Mouse (Mus musculus) erythroblast, embryonic 14.5 days (primary cell): ENCODE results near the gene Ints14.

ENCODE experiments used
- GATA1 ChIP-seq: IDR thresholded peaks from 2 replicates; pipeline ENCODE4 v1.6.1; 2012; ENCODE audit warnings: low read length, inconsistent platforms, mixed read lengths
- TAL1 ChIP-seq: IDR thresholded peaks from 3 replicates; pipeline ENCODE4 v1.6.1; 2012; ENCODE audit warnings: low read length, inconsistent platforms, mixed read lengths

- TF ChIP-seq GATA1 (no peak), TAL1 (no peak)
Measured at GRCm38 (mm10) chr9:65005737-65006136, 45.0 kb downstream of the Ints14 start.
